Mouse (Mus musculus): Measurements from ENCODE around the gene F830045P16Rik.

GRCm38 (mm10) chr2:129513546-129514400, 22.6 kb downstream of the F830045P16Rik start:
- TF ChIP-seq CTCF (conservative IDR thresholded peaks at IDR 0.05; ENCODE audit: low read length): no peak
- no peak for TF ChIP-seq NANOG (IDR thresholded peaks at IDR 0.05; ENCODE audit: borderline replicate concordance, low read length)
